Mouse (Mus musculus): ENCODE results near the gene Rnase2b.

GRCm38 (mm10) chr14:51132372-51132771 is 29.7 kb upstream of the Rnase2b start:
- no peak for TF ChIP-seq CTCF (IDR thresholded peaks at IDR 0.05; ENCODE audit: extremely low read depth, insufficient read depth, insufficient read length, insufficient replicate concordance)
- no peak for TF ChIP-seq POLR2A (IDR thresholded peaks at IDR 0.05; ENCODE audit: low read depth, low read length)
